Mouse (Mus musculus): ENCODE results near the gene Arf1.
A peak's percentile ranks its signal among the peaks of the same experiment; 100 is the strongest.

Arf1 gene

DNA sequence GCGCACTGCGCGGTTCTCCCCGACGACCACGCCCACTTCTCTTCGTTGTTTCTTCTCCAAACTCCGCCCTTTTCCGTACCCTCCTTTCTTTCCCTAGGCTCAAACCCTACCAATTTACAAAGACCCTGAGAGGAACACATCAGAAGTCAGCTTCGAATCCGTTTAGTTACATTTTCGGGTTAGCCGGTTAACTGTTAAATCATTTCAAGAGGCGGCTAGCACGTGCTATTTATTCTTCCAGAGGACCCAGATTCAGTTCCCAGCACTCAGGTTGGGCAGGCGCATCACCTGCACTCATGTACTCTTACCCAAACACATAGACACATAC is 36.0 kb downstream of the Arf1 start, which contains the start of gene Guk1:
Gene Guk1, minus strand, starts transcription at position 154 of the 328 bp plus-strand sequence.
- no peak for DNase-seq (ENCODE audit: low spot score in 2 of 2)

DNA sequence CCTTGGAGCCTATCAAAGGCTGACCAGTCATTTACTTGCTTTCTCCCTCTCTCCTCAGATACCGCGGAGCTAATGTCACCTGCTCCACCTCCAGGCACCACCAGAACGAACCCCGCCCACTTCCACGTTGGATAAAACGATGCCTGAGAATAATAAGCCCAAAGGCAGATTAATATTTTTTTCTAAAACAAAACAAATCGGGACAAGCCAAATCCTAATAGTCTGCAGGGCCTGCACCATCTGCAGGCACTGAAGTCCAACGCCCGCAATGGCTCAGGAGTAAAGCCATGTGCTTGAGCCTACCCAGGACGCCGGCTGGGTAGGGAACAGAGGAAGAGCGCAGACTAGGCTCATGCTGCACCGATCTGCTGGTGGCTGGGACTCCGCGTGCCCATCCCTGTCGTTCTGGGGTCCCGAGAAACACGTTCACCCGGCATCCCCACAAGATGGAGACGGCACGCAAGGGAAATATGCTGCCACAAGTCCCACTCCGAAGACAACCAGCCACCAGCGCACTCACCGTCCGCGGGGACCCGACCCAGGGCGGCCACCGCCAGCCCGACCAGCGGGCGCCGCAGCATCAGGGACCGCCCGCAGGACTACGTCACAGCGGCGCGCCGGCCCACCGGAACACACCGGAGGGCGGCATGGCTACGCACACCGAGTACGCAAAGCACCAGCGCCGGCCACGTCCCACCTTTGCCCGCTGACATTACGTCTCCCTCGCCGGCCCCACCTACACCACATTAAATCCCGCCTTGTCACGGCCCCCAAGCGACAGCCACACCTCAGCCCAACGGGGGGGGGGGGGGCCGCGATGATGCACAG is 36.6 kb downstream of the Arf1 start:
- DNase-seq (ENCODE audit: low spot score in 2 of 2) = peak; percentile 93

DNA sequence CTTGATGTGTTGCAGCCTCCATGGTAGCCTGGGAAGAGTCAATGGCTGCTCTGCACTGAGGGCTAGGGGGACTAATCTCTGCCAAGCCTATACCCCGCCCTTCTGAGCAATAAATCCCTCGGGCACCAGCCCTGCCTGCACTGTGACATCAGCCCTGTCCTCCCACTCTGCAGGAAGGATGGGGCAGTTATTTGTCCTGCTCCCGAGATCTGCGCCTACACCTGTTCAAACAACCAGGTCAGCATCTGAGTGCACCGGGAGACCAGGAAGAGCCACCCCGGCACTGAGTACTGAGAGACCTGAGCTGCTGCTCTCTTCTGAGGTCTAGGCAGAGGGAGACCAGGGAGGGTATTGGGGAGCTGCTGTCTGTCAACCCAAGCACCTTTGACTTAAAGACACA is 40.4 kb downstream of the Arf1 start:
- no peak for DNase-seq (ENCODE audit: low spot score in 2 of 2)

DNA sequence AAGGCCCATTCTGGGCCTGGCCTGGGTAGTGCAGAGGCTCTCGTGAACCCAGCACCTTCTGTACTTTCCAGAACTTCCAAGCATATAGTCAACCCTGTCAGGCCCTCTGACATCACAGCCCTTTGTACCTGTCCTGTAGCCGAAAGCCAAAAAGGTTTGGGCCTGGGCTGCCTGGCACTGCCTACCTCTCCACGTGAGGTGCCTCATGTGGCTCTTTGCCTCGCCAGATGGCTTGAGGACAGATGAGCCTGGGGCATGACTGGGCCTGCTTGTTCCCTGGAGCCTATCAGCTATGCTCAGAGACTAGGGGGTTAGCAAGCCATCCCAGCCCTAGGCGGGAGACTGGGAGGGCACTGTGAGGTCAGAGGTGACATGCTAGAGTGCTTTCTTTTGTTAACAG is 42.6 kb downstream of the Arf1 start:
- no peak for DNase-seq (ENCODE audit: low spot score in 2 of 2)

DNA sequence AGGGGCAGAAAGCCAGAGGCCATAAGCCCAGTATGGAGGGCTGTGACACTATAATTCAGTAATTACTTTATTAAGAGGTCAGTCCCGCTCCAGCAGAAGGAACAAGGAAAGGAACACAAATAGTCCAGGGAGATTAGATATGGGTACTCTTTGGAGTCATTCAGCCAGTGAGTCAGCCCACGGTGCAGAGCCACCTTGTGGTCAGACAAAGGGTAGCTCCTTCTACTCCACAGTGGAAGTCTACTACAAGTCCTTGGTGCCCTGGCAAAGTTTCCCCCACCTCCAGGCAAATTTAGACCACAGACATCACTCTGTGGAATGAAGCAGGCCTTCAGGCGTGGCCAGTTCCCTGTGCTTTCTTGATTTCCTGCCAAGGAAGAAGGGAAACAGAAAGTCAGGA is 44.2 kb downstream of the Arf1 start:
- DNase-seq (ENCODE audit: low spot score in 2 of 2) = peak; percentile 38 to 56

DNA sequence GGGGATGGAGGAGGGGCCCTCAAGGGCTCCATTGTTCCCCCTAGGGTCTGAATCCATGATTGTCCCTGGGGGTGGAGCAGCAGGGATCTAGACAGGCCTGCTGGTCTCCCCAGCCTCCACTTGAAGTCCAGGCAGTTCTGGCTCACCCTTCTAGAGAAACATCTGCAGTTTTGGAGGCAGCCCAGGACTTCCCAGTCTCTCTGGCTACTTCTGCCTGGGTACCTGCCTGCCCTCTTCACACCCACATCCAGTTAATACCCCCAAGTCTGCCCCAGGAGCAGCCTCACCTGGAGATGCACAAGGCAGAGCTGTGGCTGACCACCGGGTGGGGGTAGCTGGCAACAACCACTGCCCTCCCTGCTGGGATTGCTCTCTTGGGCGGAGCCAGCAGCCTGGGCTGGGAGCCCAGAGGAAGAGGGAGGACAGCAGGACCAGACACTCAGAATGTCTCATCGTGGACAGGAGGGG is 45.2 kb downstream of the Arf1 start, which contains the start of gene Gjc2:
Gene Gjc2, minus strand, starts transcription at position 350 of the 468 bp plus-strand sequence.
- no peak for DNase-seq (ENCODE audit: low spot score in 2 of 2)

DNA sequence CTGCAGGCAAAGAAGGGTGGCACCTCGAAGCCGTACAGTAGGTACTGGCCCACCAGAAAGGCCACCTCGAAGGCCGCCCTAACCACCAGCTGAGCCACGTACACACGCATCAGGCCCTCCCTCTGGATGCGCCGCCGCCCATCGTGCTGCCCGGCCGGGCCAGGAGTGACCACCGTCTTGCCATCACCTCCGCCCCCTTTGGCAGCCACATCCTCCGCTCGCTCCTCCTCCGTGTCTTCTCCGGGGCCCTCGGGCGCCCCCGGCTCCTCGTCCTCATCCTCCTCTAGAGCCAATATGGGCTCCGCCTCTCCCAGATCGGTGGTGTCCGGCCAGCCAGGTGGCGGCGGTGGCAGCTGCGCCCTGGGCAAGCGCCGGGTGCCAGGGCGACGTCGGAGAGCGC is 51.1 kb downstream of the Arf1 start:
- DNase-seq (ENCODE audit: low spot score in 2 of 2) = no peak

DNA sequence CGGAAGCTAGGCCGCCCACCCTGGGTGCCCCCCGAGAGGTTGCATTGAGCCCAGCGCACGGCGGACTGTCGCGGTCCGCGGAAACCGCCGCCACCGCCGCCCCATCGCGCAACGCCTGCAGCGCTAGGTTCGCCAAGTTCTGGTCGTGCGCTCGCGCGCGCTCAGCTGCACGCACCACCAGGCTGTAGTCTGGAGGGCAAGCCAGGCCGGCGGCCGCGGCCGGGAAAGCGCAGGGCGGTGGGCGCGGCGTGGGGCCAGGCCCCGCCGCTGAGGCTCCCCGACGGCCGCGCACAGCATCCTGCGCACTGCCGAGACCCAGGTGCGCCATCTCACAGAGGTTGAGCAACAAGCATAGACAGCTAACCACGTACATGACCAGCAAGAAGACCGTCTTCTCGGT is 51.6 kb downstream of the Arf1 start:
- DNase-seq (ENCODE audit: low spot score in 2 of 2) = no peak

DNA sequence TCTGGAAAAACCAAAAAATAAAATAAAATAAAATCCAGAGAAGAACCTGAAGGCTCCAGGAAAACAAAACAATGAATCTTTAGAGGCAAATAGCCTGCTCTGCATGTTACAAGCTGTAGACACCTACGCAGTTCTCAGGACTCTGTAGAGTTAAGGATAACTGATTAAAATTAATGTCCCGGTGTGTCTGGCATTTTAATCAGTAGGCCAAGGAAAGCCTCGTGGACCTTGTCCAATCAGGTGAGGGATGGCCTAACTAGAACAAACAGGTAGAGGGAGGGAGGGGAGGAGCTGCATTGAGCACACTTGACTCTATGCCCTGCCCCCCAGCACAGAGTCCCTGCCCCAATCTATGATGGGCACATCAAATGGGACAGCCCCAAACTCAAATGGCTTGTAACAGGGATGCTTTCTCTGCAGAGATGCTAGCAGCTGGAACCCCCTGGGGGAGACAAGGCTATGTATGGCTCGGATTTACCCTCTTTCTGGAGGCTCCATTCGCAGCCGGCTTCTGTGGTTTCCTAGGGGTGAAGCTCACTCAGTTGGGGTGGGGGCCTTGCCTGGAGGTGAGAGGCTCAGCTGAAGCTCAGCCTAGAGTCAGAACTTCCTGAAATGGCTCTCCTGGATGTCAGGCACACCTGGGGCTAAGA is 53.8 kb downstream of the Arf1 start:
- DNase-seq (ENCODE audit: low spot score in 2 of 2) = no peak

DNA sequence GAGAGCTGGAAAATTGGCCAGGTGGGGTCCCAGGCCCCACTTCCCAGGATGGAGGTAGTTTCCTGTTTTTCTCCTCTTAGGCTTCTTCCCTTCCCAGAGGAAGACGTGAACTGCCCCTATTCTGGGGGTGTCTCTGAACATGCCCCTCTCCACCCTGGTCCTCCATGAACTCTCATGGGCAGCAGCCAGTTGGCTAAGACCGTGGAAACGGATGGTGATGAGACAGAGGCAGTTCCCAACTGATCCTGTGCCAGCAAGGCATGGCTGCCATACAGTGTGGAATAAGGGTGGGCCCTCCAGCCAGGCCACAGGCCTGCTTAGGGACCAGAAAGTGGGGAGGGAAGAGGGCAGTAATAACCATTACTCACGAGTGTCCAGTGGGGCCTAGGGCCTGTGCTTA is 57.5 kb downstream of the Arf1 start:
- DNase-seq (ENCODE audit: low spot score in 2 of 2) = no peak

DNA sequence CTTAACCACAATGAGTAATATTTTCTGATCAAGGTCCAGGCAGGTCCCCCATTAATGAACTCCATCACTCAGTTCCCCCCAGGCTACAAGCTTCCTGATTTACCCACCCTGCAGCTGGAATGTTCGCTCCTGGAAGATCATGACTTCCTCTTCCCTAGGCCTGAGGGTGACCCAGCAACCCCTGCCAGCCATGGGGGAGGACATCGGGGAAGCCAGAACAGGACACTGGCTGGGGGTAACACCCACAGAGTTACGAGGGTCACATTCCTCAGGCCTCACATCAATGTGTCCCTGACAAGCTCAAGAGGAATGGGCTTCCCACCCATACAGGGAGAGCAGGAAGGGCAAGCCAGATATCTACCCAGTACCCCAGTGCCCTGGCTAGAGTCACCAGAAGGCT is 58.3 kb downstream of the Arf1 start:
- no peak for DNase-seq (ENCODE audit: low spot score in 2 of 2)

DNA sequence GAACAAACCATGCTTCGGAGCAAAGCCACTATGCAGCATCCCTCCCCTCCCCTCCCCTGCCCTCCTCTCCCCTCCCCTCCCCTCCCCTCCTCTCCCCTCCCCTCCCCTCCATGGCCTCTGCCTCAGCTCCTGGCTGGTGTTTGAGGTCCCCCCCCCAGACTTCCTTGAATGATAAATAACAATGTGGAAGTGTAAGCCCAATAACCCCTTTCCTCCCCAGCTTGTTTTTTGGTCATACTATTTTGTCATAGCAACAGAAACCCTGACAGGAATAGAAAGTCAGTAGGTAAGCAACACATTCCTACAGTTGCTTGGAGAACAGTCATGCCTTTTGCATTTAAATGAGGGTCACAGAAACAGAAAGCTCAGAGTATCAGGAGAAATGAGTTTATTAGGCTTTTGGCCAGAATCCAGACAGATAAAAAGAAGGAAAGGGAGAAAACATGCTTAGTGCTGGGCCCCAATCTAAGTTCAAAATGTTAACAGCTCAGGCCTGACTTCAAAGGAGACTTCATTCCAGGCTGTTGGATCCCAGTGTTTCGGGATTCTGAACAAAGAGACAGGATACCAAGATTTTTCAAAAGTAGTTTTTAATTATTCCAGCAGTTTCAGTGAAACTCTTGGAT is 62.3 kb downstream of the Arf1 start:
- DNase-seq (ENCODE audit: low spot score in 2 of 2) = peak in 1 of 2 experiments; percentile 35

DNA sequence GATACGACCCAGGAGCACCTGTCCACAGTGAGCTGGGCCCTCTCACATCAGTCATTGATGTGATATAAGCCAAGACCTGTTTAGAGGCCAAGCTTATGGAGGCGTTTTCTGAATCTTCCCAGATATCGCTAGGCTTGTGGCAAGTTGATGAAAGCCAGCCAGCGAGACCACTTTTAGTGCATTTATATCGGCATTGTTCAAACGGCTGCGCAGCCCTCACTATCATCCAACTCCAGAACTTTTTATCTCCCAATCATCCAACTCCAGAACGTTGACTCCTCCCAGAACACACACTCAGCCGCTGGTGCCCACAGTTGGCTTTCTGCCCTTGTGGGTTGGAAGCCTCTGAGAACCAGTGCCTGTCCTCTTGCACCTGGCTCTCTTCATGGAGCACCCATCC is 63.7 kb downstream of the Arf1 start:
- DNase-seq (ENCODE audit: low spot score in 2 of 2) = peak; percentile 65 to 83

DNA sequence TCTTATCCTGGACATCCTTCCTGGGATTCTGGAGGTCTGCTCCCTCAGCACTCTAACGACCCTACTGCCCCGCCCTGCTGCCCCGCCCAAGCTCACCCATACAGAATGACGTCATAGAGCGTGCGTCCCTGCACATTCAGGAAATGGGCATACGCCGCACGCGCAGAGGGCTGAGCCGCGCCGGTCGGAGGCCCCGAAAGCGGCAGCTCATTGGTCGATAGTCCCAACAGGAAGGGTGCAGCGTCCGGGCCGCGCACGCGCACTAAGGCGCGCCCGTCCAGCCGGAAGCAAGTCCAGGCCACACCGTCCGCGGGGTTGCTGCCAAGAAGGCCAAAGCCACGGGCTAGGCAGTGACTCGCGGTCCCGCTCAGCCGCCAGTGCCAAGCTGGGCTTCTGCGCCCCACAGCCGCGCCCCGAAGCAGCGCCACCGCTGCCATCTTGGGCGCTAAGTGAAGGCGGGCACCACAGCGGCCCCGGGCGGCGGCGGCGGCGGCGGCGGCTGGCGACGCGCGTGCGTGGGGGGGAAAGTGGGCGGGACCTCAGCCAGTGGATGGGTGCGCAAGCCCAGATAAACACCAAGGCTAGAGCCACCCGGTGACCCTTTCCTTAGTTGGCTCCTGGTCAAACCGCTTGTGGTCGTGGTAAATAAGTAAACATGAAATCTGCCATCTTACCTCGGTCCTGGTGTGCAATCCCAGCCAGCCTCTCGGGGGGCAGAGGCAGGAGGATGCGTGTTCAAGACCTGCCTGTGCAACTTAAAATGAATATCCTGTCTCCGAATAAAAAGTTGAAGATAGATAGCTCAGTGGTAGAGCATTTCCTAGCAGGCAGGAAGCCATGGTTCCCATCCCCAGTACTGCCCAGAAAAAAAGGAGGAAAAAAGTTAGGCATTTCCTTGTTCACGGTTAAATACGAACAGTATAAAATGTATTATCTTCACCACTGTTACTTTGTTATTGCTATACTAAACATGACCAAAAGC is 64.5 kb downstream of the Arf1 start, which contains the start of gene Iba57:
Gene Iba57, minus strand, starts transcription at position 485 of the 982 bp plus-strand sequence.
- peak; percentile 99 for DNase-seq (ENCODE audit: low spot score in 2 of 2)

DNA sequence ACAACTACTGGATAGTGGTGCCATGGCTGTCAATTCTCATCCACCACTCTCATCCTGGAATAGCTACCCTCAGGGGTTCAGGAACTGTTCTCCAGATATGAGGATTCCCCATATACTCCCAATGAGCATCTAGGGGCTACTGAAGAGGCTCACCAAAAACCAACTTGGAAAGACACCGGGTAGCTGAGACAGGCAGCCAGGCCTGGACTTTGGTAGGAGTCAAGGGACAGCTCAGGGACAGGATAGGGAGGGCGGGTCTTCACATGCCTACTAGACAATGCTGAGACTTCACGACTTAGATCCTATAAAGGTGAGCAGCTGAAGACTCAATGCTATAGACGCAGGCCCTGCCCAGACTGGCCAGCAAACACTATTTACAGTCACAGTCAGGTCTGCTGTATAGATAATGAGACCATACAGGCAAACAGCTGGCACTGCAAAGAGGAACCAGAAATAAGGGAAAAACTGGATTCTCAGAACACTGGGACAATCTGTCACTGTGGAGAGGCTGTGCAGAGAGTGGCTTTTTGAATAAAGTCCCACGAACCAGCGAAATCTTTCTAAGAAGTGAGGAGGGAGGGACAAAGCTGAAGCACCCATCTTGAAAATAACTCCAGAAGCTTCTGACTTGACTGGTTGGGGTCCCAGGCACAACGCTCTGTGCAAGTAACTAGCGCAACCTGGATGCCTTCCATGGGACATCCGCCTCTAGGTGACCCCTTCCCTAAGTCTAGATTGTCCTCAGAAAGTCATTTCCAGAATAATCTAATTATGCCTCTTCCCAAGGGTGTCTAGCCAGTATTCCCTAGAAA is 65.4 kb downstream of the Arf1 start:
- DNase-seq (ENCODE audit: low spot score in 2 of 2) = no peak

Measured in spleen, postnatal 36 days (tissue).